Mouse (Mus musculus): ENCODE data around the gene Prr5.

Prr5 gene

GRCm38 (mm10) chr15:84680545-84681454 is 11.4 kb downstream of the Prr5 start:
- 1% methylated on average over 77 of the region's 77 CpGs for WGBS

GRCm38 (mm10) chr15:84681455-84682193 is 12.2 kb downstream of the Prr5 start:
- WGBS, result 6% methylated on average over 31 of the region's 31 CpGs

GRCm38 (mm10) chr15:84682206-84682605 is 12.8 kb downstream of the Prr5 start:
- 97% methylated on average over 3 of the region's 3 CpGs for WGBS

- 92% methylated on average over 5 of the region's 5 CpGs for WGBS
These were observed 13.4 kb downstream of the Prr5 start for GRCm38 (mm10) chr15:84682821-84683220.

GRCm38 (mm10) chr15:84684520-84684919 is 15.1 kb downstream of the Prr5 start:
- WGBS, result 91% methylated on average over 5 of the region's 5 CpGs

- 80% methylated on average over 3 of the region's 3 CpGs for WGBS
These were observed 16.0 kb downstream of the Prr5 start for GRCm38 (mm10) chr15:84685417-84685816.

- 86% methylated on average over 14 of the region's 14 CpGs for WGBS
These were observed 18.5 kb downstream of the Prr5 start for GRCm38 (mm10) chr15:84687904-84688303.

GRCm38 (mm10) chr15:84689356-84689755 is 19.9 kb downstream of the Prr5 start:
- WGBS, result 84% methylated on average over 6 of the region's 6 CpGs

GRCm38 (mm10) chr15:84691513-84691912 is 22.1 kb downstream of the Prr5 start:
- 94% methylated on average over 6 of the region's 6 CpGs for WGBS

- 78% methylated on average over 7 of the region's 7 CpGs for WGBS
These were observed 23.2 kb downstream of the Prr5 start for GRCm38 (mm10) chr15:84692645-84693044.

GRCm38 (mm10) chr15:84696021-84696420 is 26.6 kb downstream of the Prr5 start:
- 85% methylated on average over 4 of the region's 4 CpGs for WGBS

GRCm38 (mm10) chr15:84697611-84698011 is 28.2 kb downstream of the Prr5 start:
- WGBS, result 56% methylated on average over 11 of the region's 11 CpGs

- WGBS, result 74% methylated on average over 2 of the region's 2 CpGs
These were observed 28.8 kb downstream of the Prr5 start for GRCm38 (mm10) chr15:84698189-84698588.

GRCm38 (mm10) chr15:84700147-84700794 is 30.9 kb downstream of the Prr5 start:
- 64% methylated on average over 6 of the region's 6 CpGs for WGBS

- WGBS, result 45% methylated on average over 4 of the region's 4 CpGs
These were observed 32.5 kb downstream of the Prr5 start for GRCm38 (mm10) chr15:84701947-84702346.

GRCm38 (mm10) chr15:84702391-84703345 is 33.2 kb downstream of the Prr5 start:
- 89% methylated on average over 29 of the region's 29 CpGs for WGBS

GRCm38 (mm10) chr15:84703992-84704391 is 34.6 kb downstream of the Prr5 start:
- WGBS, result 68% methylated on average over 7 of the region's 7 CpGs

GRCm38 (mm10) chr15:84705351-84705901 is 36.0 kb downstream of the Prr5 start:
- 91% methylated on average over 6 of the region's 6 CpGs for WGBS

- WGBS, result 90% methylated on average over 6 of the region's 6 CpGs
These were observed 37.7 kb downstream of the Prr5 start for GRCm38 (mm10) chr15:84706983-84707619.
